Mouse (Mus musculus) heart, embryonic 10.5 days (tissue): ENCODE measurements at regions not wholly inside any gene's neighbourhood (a gene's known extent, or its start where the extent isn't known, plus 50 kb on each side); places are given as distances from the start of the nearest gene placed in this dataset.

Experiments used
- DNase-seq: peaks from one replicate; pipeline ENCODE4 v3.0.0-alpha.2; 2017; ENCODE audit warnings: low spot score
- H3K27ac ChIP-seq: fragments of 300-500 bp; sonication (generic); 2 replicates; pipeline ENCODE4 v1.5.1; 2016; ENCODE audit warnings: mild to moderate bottlenecking
- H3K27me3 ChIP-seq: fragments of 300-500 bp; sonication (generic); 2 replicates; pipeline ENCODE4 v1.6.1; 2016; ENCODE audit warnings: mild to moderate bottlenecking; ENCODE audit not compliant: poor library complexity, insufficient read depth, severe bottlenecking
- H3K36me3 ChIP-seq: fragments of 300-500 bp; sonication (generic); 2 replicates; pipeline ENCODE4 v1.6.1; 2016; ENCODE audit warnings: mild to moderate bottlenecking, moderate library complexity
- H3K4me1 ChIP-seq: fragments of 300-500 bp; sonication (generic); 2 replicates; pipeline ENCODE4 v1.6.1; 2016; ENCODE audit warnings: mild to moderate bottlenecking
- H3K4me3 ChIP-seq: fragments of 300-500 bp; sonication (generic); 2 replicates; pipeline ENCODE4 v1.5.1; 2016; ENCODE audit warnings: mild to moderate bottlenecking, moderate library complexity
- H3K9me3 ChIP-seq: fragments of 300-500 bp; sonication (generic); 2 replicates; pipeline ENCODE4 v1.6.1; 2016; ENCODE audit warnings: mild to moderate bottlenecking, moderate library complexity
- WGBS: fragments of 180-500 bp; shearing (Covaris S2); methylation state at CpG from one replicate; pipeline ENCODE4 v1.1.7; 2016; 5-methylcytosine and 5-hydroxymethylcytosine counted together

GRCm38 (mm10) chr11:24426995-24427883 is 349.4 kb downstream of the Bcl11a start:
- Histone ChIP-seq H3K4me1 (no peaks in the 10 kb centered on the region), H3K9me3 (no peaks in the 10 kb centered on the region), H3K27me3 (no peaks in the 10 kb centered on the region), H3K4me3 (no peak overlapping the region), H3K27ac (no peak overlapping the region), H3K36me3 (no peaks in the 10 kb centered on the region)
- 22% methylated on average over 5 of the region's 5 CpGs for WGBS
- DNase-seq, result no peak

- Histone ChIP-seq H3K27ac (no peak overlapping the region), H3K36me3 (no peaks in the 10 kb centered on the region), H3K9me3 (no peaks in the 10 kb centered on the region), H3K4me3 (no peak overlapping the region), H3K4me1 (no peaks in the 10 kb centered on the region), H3K27me3 (no peaks in the 10 kb centered on the region)
- 88% methylated on average over 1 of the region's 1 CpGs for WGBS
- DNase-seq, result no peak
Observed at GRCm38 (mm10) chr11:24448608-24449007, 370.8 kb downstream of the Bcl11a start.

- H3K27me3 ChIP-seq, result no peaks in the 10 kb centered on the region
- H3K9me3 ChIP-seq, result no peaks in the 10 kb centered on the region
- DNase-seq, result no peak
- WGBS, result 59% methylated on average over 7 of the region's 7 CpGs
- no peak overlapping the region for H3K4me3 ChIP-seq
- no peaks in the 10 kb centered on the region for H3K4me1 ChIP-seq
- H3K27ac ChIP-seq, result no peak overlapping the region
- H3K36me3 ChIP-seq, result no peaks in the 10 kb centered on the region
Observed at GRCm38 (mm10) chr11:24452267-24452666, 374.4 kb downstream of the Bcl11a start.

GRCm38 (mm10) chr11:24464642-24465041 is 386.8 kb downstream of the Bcl11a start:
- H3K27me3 ChIP-seq, result no peaks in the 10 kb centered on the region
- no peaks in the 10 kb centered on the region for H3K9me3 ChIP-seq
- DNase-seq, result no peak
- 41% methylated on average over 4 of the region's 4 CpGs for WGBS
- H3K27ac ChIP-seq, result no peak overlapping the region
- H3K36me3 ChIP-seq, result no peaks in the 10 kb centered on the region
- no peaks in the 10 kb centered on the region for H3K4me1 ChIP-seq
- no peak overlapping the region for H3K4me3 ChIP-seq

- H3K27ac ChIP-seq, result no peak overlapping the region
- no peaks in the 10 kb centered on the region for H3K36me3 ChIP-seq
- no peak overlapping the region for H3K4me3 ChIP-seq
- 88% methylated on average over 8 of the region's 8 CpGs for WGBS
- H3K4me1 ChIP-seq, result peaks cover 4% of the 10 kb centered on the region; the same call in 1 of the 2 replicates
- no peaks in the 10 kb centered on the region for H3K27me3 ChIP-seq
- H3K9me3 ChIP-seq, result no peaks in the 10 kb centered on the region
- DNase-seq, result no peak
Observed at GRCm38 (mm10) chr11:24467458-24467857, 389.6 kb downstream of the Bcl11a start.

- Histone ChIP-seq H3K4me1 (peaks cover 8% of the 10 kb centered on the region; the same call in 1 of the 2 replicates), H3K9me3 (no peaks in the 10 kb centered on the region), H3K36me3 (no peaks in the 10 kb centered on the region), H3K4me3 (no peak overlapping the region), H3K27me3 (no peaks in the 10 kb centered on the region), H3K27ac (no peak overlapping the region)
- DNase-seq, result no peak
Observed at GRCm38 (mm10) chr11:24470469-24470868, 392.6 kb downstream of the Bcl11a start.

- no peaks in the 10 kb centered on the region for H3K27me3 ChIP-seq
- H3K4me3 ChIP-seq, result no peak overlapping the region
- WGBS, result 81% methylated on average over 8 of the region's 8 CpGs
- H3K9me3 ChIP-seq, result no peaks in the 10 kb centered on the region
- peaks cover 8% of the 10 kb centered on the region; the same call in 1 of the 2 replicates for H3K4me1 ChIP-seq
- no peak overlapping the region for H3K27ac ChIP-seq
- no peaks in the 10 kb centered on the region for H3K36me3 ChIP-seq
- no peak for DNase-seq
Observed at GRCm38 (mm10) chr11:24472617-24473367, 394.9 kb downstream of the Bcl11a start.

GRCm38 (mm10) chr11:24473368-24474010 is 395.6 kb downstream of the Bcl11a start:
- Histone ChIP-seq H3K9me3 (no peaks in the 10 kb centered on the region), H3K4me1 (peaks cover 8% of the 10 kb centered on the region; the same call in 1 of the 2 replicates), H3K27ac (no peak overlapping the region), H3K27me3 (no peaks in the 10 kb centered on the region), H3K36me3 (no peaks in the 10 kb centered on the region), H3K4me3 (no peak overlapping the region)
- no peak for DNase-seq
- 58% methylated on average over 7 of the region's 7 CpGs for WGBS

GRCm38 (mm10) chr11:24502722-24503424 is 425.0 kb downstream of the Bcl11a start:
- 36% methylated on average over 11 of the region's 11 CpGs for WGBS

GRCm38 (mm10) chr11:24515568-24515967 is 437.7 kb downstream of the Bcl11a start:
- no peak overlapping the region for H3K4me3 ChIP-seq
- no peaks in the 10 kb centered on the region for H3K4me1 ChIP-seq
- no peaks in the 10 kb centered on the region for H3K27me3 ChIP-seq
- H3K36me3 ChIP-seq, result no peaks in the 10 kb centered on the region
- H3K9me3 ChIP-seq, result no peaks in the 10 kb centered on the region
- no peak for DNase-seq
- no peak overlapping the region for H3K27ac ChIP-seq

More at GRCm38 (mm10) chr11:24502722-24503424, 425.0 kb downstream of the Bcl11a start:
- H3K36me3 ChIP-seq, result no peaks in the 10 kb centered on the region
- no peaks in the 10 kb centered on the region for H3K27me3 ChIP-seq
- H3K4me3 ChIP-seq, result no peak overlapping the region
- no peak overlapping the region for H3K27ac ChIP-seq
- DNase-seq, result no peak
- peaks cover 6% of the 10 kb centered on the region for H3K4me1 ChIP-seq
- H3K9me3 ChIP-seq, result no peaks in the 10 kb centered on the region

GRCm38 (mm10) chr11:24535462-24535861 is 457.6 kb downstream of the Bcl11a start:
- Histone ChIP-seq H3K36me3 (no peaks in the 10 kb centered on the region), H3K9me3 (no peaks in the 10 kb centered on the region), H3K27ac (no peak overlapping the region), H3K27me3 (no peaks in the 10 kb centered on the region), H3K4me1 (no peaks in the 10 kb centered on the region), H3K4me3 (no peak overlapping the region)
- 82% methylated on average over 7 of the region's 7 CpGs for WGBS
- DNase-seq, result no peak

- no peaks in the 10 kb centered on the region for H3K4me1 ChIP-seq
- no peak for DNase-seq
- H3K36me3 ChIP-seq, result no peaks in the 10 kb centered on the region
- no peak overlapping the region for H3K27ac ChIP-seq
- H3K9me3 ChIP-seq, result no peaks in the 10 kb centered on the region
- no peak overlapping the region for H3K4me3 ChIP-seq
- H3K27me3 ChIP-seq, result no peaks in the 10 kb centered on the region
Observed at GRCm38 (mm10) chr11:24537721-24538120, 459.9 kb downstream of the Bcl11a start.
